Mouse (Mus musculus): Measurements from ENCODE around the gene Epb41l1.

GRCm38 (mm10) chr2:156547123-156547891 is 126.6 kb downstream of the Epb41l1 start, which contains the start of gene Aar2:
- TF ChIP-seq CTCF (conservative IDR thresholded peaks at IDR 0.05; ENCODE audit: insufficient read depth, insufficient read length, low read depth, low read length) (no peak), POLR2A (IDR thresholded peaks at IDR 0.05; ENCODE audit: low read depth, low read length) (peak; percentile 63)
